Mouse (Mus musculus): Measurements from ENCODE around the gene Tldc1. TPM values are rescaled to one million over a fixed set of nuclear protein-coding genes. Genes with fewer than 3 reads are reported as not detected.

Tldc1 gene
- polyA plus RNA-seq, 1 experiment from 2014 or later, result 10.0 TPM

DNA sequence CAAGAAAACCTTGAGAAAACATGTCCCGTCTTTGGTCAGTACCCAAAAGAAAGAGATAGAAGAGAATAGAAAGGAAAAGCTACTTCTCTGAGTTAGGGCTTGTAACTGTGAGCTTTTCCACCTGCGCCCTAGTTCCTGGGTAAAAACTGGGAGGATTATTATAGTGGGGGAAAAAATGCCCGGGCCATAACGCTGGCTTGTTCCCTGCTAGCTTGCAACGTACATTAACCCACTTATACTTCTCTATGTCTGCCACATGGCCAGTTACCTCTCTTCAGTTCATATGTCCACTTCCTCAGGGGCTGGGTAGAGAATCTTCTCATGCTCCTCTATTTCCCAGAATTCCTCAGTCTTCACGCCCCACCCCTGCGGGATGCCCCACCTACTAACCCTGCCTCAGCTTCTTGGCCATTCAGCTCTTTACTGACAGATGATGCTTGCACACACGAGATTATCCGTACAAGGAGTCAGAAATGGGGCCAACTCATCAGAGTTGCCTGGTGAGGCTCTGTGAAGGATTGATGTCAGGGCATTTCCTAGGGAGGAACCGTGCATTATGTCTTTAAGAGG, 41.8 kb downstream of the Tldc1 start:
- no peak for ATAC-seq (ENCODE audit: low FRiP score)
- no peak overlapping the region for H3K4me3 ChIP-seq (replicated peaks)
- no peaks in the 10 kb centered on the region for H3K27me3 ChIP-seq (replicated peaks)
- no peak overlapping the region for H3K9ac ChIP-seq (replicated peaks)
- no peaks in the 10 kb centered on the region for H3K36me3 ChIP-seq
- no peaks in the 10 kb centered on the region for H3K4me1 ChIP-seq
- H3K4me2 ChIP-seq, result no peak overlapping the region
- H3K9me3 ChIP-seq (replicated peaks), result no peaks in the 10 kb centered on the region
- H3K27ac ChIP-seq (replicated peaks), result no peak overlapping the region
- 92% methylated on average over 10 of the region's 10 CpGs for WGBS

DNA sequence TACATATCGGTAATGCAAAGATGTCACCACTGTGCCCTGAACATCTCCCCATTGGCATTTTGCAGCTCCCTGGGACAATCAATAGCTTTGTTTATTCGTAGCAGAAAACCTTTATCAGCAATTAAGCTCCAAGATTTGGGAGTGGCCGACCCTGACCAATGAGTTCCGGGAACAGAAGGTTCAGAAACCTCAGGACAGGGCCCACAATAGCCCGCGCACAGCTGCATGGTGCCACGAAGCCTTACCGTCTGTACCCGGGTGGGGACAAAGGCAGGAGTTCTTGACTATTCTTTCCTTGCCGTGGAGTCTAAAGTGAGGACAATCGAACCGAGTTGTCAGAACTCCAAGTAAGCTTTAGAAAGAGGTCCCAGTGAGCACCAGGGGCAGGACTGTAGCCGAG, 46.1 kb downstream of the Tldc1 start:
- Histone ChIP-seq H3K36me3 (no peaks in the 10 kb centered on the region), H3K9me3 (replicated peaks) (no peaks in the 10 kb centered on the region), H3K27ac (replicated peaks) (no peak overlapping the region), H3K4me1 (no peaks in the 10 kb centered on the region), H3K9ac (replicated peaks) (no peak overlapping the region), H3K27me3 (replicated peaks) (no peaks in the 10 kb centered on the region), H3K4me3 (replicated peaks) (no peak overlapping the region), H3K4me2 (no peak overlapping the region)
- no peak for ATAC-seq (ENCODE audit: low FRiP score)
- 78% methylated on average over 13 of the region's 13 CpGs for WGBS

DNA sequence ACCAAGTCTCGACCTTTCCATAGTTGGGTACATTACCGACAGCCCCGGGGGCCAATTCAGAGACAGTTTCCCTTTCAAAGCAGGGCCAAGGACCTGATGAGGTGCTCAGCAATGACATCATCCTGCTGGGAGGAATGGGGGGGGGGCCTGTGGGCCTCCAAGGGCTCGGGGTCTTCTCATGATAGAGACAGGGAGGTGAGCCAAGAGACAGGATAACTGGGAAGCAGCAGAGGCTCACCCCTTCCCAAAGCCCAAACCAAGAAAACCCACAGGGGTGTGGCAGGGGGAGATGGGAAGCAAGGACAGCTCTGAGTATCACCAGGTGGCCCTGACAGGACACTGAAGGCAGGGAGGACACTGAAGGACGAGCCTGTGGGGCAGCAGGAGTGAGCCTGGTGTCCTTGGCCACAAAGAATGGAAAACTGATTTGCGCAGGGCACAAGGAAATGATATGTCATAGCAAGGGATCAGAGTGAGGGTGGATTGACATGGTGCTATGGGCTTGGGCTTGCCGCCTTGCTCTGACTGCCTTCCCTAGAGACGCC, 49.8 kb downstream of the Tldc1 start:
- Histone ChIP-seq H3K27me3 (replicated peaks) (no peaks in the 10 kb centered on the region), H3K4me3 (replicated peaks) (no peak overlapping the region), H3K9ac (replicated peaks) (no peak overlapping the region), H3K4me2 (no peak overlapping the region), H3K4me1 (no peaks in the 10 kb centered on the region), H3K36me3 (no peaks in the 10 kb centered on the region), H3K27ac (replicated peaks) (no peak overlapping the region), H3K9me3 (replicated peaks) (no peaks in the 10 kb centered on the region)
- WGBS, result 88% methylated on average over 8 of the region's 8 CpGs
- no peak for ATAC-seq (ENCODE audit: low FRiP score)

DNA sequence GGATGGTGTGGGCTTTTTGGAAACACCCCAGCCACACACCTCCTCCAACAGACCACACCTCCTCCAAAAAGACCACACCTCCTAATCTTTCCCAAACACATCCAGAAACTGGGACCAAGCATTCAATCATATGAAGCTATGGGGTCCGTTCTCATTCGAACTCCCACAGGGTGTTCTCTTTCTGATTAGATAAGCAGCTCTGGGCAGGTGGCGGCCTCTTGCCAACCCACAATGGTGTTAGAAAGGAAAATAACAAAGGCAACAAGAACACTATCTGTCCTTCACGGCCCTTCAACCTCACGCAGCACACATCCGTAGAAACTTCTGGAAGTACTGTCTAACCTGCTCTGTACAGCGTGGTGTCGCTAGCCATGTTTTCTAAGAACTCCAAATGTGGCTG, 51.1 kb downstream of the Tldc1 start:
- H3K9me3 ChIP-seq (replicated peaks), result no peaks in the 10 kb centered on the region
- no peaks in the 10 kb centered on the region for H3K4me1 ChIP-seq
- no peaks in the 10 kb centered on the region for H3K36me3 ChIP-seq
- 92% methylated on average over 8 of the region's 8 CpGs for WGBS
- no peak overlapping the region for H3K4me3 ChIP-seq (replicated peaks)
- ATAC-seq (ENCODE audit: low FRiP score), result no peak
- no peak overlapping the region for H3K9ac ChIP-seq (replicated peaks)
- no peak overlapping the region for H3K27ac ChIP-seq (replicated peaks)
- no peaks in the 10 kb centered on the region for H3K27me3 ChIP-seq (replicated peaks)
- no peak overlapping the region for H3K4me2 ChIP-seq

DNA sequence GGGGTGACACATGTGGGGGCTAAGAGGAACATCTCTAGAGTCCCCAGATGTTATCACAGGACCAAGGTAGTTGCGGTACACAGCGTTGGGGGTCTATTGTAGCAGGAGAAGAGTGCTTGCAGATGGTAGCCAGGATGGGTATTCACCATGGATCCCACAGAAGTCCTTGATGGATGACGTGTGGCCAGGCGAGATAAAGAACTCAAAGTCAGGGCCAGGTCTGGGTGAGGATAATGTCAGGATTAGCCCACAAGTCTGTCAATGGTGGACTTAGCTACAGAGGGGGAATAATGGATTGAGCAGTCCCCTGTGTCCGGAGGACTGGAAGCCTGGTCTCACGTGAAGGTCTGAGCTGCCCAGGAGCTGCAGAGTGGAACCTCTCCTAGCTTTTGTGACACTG, 53.6 kb downstream of the Tldc1 start:
- H3K4me2 ChIP-seq, result no peak overlapping the region
- no peaks in the 10 kb centered on the region for H3K27me3 ChIP-seq (replicated peaks)
- no peaks in the 10 kb centered on the region for H3K36me3 ChIP-seq
- no peak overlapping the region for H3K27ac ChIP-seq (replicated peaks)
- no peak overlapping the region for H3K4me3 ChIP-seq (replicated peaks)
- H3K9me3 ChIP-seq (replicated peaks), result no peaks in the 10 kb centered on the region
- ATAC-seq (ENCODE audit: low FRiP score), result no peak
- H3K4me1 ChIP-seq, result no peaks in the 10 kb centered on the region
- no peak overlapping the region for H3K9ac ChIP-seq (replicated peaks)
- 89% methylated on average over 6 of the region's 6 CpGs for WGBS

GRCm38 (mm10) chr8:119723676-119724075, 54.5 kb downstream of the Tldc1 start:
- no peaks in the 10 kb centered on the region for H3K4me1 ChIP-seq
- H3K4me3 ChIP-seq (replicated peaks), result no peak overlapping the region
- H3K36me3 ChIP-seq, result no peaks in the 10 kb centered on the region
- H3K27ac ChIP-seq (replicated peaks), result no peak overlapping the region
- 71% methylated on average over 4 of the region's 4 CpGs for WGBS
- ATAC-seq (ENCODE audit: low FRiP score), result no peak
- H3K9me3 ChIP-seq (replicated peaks), result no peaks in the 10 kb centered on the region
- no peak overlapping the region for H3K9ac ChIP-seq (replicated peaks)
- no peak overlapping the region for H3K4me2 ChIP-seq
- H3K27me3 ChIP-seq (replicated peaks), result no peaks in the 10 kb centered on the region

DNA sequence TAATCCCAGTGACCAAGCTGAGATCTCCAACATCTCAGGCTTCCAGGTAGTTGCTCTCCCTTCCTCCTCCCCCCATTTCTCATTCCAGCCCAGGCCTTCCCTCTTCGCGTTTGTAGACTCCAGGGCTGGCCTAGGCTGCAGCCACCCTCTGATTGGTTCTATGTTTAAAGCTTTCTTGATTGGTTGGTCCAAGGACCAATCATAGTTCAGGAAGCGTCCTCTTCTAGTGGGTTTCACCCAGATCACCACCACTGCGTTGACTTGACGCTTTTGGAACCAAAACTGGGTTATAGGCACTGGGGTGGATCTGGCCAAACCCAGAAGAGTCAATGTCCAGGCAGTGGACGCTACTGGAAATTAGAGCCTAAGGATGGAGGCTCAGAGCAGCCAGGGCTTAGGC, 55.9 kb downstream of the Tldc1 start:
- no peaks in the 10 kb centered on the region for H3K9me3 ChIP-seq (replicated peaks)
- no peaks in the 10 kb centered on the region for H3K36me3 ChIP-seq
- 62% methylated on average over 6 of the region's 6 CpGs for WGBS
- no peaks in the 10 kb centered on the region for H3K27me3 ChIP-seq (replicated peaks)
- no peak for ATAC-seq (ENCODE audit: low FRiP score)
- H3K27ac ChIP-seq (replicated peaks), result no peak overlapping the region
- no peak overlapping the region for H3K9ac ChIP-seq (replicated peaks)
- H3K4me3 ChIP-seq (replicated peaks), result no peak overlapping the region
- H3K4me1 ChIP-seq, result no peaks in the 10 kb centered on the region
- no peak overlapping the region for H3K4me2 ChIP-seq

GRCm38 (mm10) chr8:119719011-119719501, 59.2 kb downstream of the Tldc1 start:
- H3K9ac ChIP-seq (replicated peaks), result no peak overlapping the region
- no peaks in the 10 kb centered on the region for H3K36me3 ChIP-seq
- no peak overlapping the region for H3K4me2 ChIP-seq
- H3K4me3 ChIP-seq (replicated peaks), result no peak overlapping the region
- H3K27ac ChIP-seq (replicated peaks), result 0 out of 2 replicates have a peak overlapping the region, but pooled peaks have one; percentile 1
- no peaks in the 10 kb centered on the region for H3K27me3 ChIP-seq (replicated peaks)
- H3K4me1 ChIP-seq, result no peaks in the 10 kb centered on the region
- WGBS, result 59% methylated on average over 12 of the region's 12 CpGs
- no peak for ATAC-seq (ENCODE audit: low FRiP score)
- H3K9me3 ChIP-seq (replicated peaks), result no peaks in the 10 kb centered on the region

DNA sequence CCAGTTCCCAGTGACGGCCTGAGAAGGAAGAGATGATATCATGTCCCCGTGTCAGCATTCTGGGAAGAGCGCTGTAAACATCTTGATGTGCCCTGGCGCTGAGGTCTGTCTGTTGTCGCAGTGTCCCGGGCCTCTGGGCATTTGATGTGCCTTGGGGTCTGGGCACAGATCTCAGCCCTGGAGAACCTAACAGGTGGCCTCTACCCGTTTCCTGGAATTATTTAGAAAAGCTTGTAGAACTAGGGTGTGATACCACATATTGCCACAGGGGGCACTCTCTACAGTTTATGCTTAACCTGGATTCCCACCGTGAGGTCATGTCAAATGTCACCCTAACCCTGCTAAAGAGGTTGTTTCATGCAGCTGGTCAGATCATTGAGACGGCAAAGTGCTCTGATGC, 60.5 kb downstream of the Tldc1 start:
- H3K4me1 ChIP-seq, result no peaks in the 10 kb centered on the region
- H3K9me3 ChIP-seq (replicated peaks), result no peaks in the 10 kb centered on the region
- no peak overlapping the region for H3K4me2 ChIP-seq
- H3K4me3 ChIP-seq (replicated peaks), result no peak overlapping the region
- H3K27ac ChIP-seq (replicated peaks), result no peak overlapping the region
- H3K27me3 ChIP-seq (replicated peaks), result no peaks in the 10 kb centered on the region
- no peak overlapping the region for H3K9ac ChIP-seq (replicated peaks)
- 69% methylated on average over 9 of the region's 9 CpGs for WGBS
- no peaks in the 10 kb centered on the region for H3K36me3 ChIP-seq
- ATAC-seq (ENCODE audit: low FRiP score), result no peak

DNA sequence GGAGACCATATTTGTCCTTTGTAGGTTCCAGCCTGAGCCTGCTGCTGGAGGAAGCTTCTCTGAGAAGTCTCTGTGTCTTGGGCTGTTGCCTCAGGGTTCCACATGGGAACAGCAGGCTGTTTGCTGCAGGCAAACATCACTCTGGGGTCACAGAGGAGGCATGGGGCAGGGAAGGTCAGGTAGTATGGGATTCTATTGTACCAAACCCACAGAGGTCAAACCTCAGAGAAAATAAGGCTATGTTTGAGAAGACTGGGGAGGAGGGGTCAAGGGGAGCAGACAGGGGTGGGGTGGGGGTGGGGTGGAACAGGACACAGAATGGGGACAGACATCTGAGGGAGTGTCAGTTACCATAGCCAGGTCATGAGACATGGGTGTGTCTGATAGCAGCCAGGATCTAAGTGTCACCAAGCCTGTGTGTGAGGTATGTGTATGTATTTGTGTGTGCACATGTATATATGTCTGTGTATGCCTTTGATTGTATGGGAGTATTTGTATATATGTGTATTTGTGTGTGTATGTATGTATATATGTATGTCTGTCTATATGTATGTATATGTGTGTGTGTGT, 61.4 kb downstream of the Tldc1 start:
- no peaks in the 10 kb centered on the region for H3K27me3 ChIP-seq (replicated peaks)
- no peak overlapping the region for H3K27ac ChIP-seq (replicated peaks)
- H3K4me3 ChIP-seq (replicated peaks), result no peak overlapping the region
- no peak overlapping the region for H3K4me2 ChIP-seq
- ATAC-seq (ENCODE audit: low FRiP score), result no peak
- H3K9ac ChIP-seq (replicated peaks), result no peak overlapping the region
- no peaks in the 10 kb centered on the region for H3K4me1 ChIP-seq
- H3K9me3 ChIP-seq (replicated peaks), result no peaks in the 10 kb centered on the region
- no peaks in the 10 kb centered on the region for H3K36me3 ChIP-seq

GRCm38 (mm10) chr8:119715221-119715620, 63.0 kb downstream of the Tldc1 start:
- Histone ChIP-seq H3K27me3 (replicated peaks) (no peaks in the 10 kb centered on the region), H3K4me2 (no peak overlapping the region), H3K4me1 (no peaks in the 10 kb centered on the region), H3K36me3 (no peaks in the 10 kb centered on the region), H3K4me3 (replicated peaks) (no peak overlapping the region), H3K27ac (replicated peaks) (no peak overlapping the region), H3K9ac (replicated peaks) (no peak overlapping the region), H3K9me3 (replicated peaks) (no peaks in the 10 kb centered on the region)
- no peak for ATAC-seq (ENCODE audit: low FRiP score)
- 74% methylated on average over 12 of the region's 12 CpGs for WGBS

GRCm38 (mm10) chr8:119713421-119713820, 64.8 kb downstream of the Tldc1 start:
- Histone ChIP-seq H3K27ac (replicated peaks) (no peak overlapping the region), H3K9ac (replicated peaks) (no peak overlapping the region), H3K27me3 (replicated peaks) (no peaks in the 10 kb centered on the region), H3K9me3 (replicated peaks) (no peaks in the 10 kb centered on the region), H3K4me1 (0 out of 2 replicates have a peak, but pooled peaks cover 11% of the 10 kb centered on the region), H3K4me3 (replicated peaks) (no peak overlapping the region), H3K36me3 (no peaks in the 10 kb centered on the region), H3K4me2 (no peak overlapping the region)
- WGBS, result 81% methylated on average over 5 of the region's 5 CpGs
- no peak for ATAC-seq (ENCODE audit: low FRiP score)

All from neural tube, embryonic 15.5 days (tissue).